Mouse (Mus musculus) urinary bladder, postnatal 10 days (tissue): ENCODE results near the gene Ifitm1.
A peak's percentile ranks its signal among the peaks of the same experiment; 100 is the strongest.

Experiments used
- DNase-seq: peaks from one replicate; pipeline ENCODE4 v3.0.0; 2022; ENCODE audit warnings: low spot score

Ifitm1 gene

DNA sequence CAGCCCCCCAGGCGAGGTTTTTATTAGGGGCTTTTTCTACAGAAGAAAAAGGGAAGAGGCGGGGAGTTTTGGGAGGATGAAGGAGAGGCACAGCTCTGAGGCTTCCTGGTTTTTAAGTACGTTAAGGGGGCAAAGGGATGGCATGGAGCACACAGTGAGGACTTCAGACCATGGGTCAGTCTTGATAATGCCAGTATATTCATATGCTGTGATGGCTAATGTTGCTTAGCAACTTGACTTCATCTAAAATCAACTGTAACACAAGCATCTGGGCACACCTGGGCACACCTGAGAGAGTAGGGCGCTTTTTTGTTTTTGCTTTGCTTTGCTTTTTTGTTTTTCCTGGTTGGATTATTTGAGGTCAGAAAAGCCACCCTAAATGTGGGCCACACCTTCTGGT, at the start of gene Ifitm1:
TSS of gene Ifitm1 (plus strand) at position 301 of the 400 bp plus-strand sequence.
- no peak for DNase-seq

GRCm38 (mm10) chr7:140919911-140920310, 47.1 kb upstream of the Ifitm1 start:
- DNase-seq, result no peak

GRCm38 (mm10) chr7:140920418-140921029, 46.5 kb upstream of the Ifitm1 start, which contains the start of gene Nlrp6:
Nlrp6 (plus strand) TSS chr7:140920902.
- DNase-seq, result no peak

DNA sequence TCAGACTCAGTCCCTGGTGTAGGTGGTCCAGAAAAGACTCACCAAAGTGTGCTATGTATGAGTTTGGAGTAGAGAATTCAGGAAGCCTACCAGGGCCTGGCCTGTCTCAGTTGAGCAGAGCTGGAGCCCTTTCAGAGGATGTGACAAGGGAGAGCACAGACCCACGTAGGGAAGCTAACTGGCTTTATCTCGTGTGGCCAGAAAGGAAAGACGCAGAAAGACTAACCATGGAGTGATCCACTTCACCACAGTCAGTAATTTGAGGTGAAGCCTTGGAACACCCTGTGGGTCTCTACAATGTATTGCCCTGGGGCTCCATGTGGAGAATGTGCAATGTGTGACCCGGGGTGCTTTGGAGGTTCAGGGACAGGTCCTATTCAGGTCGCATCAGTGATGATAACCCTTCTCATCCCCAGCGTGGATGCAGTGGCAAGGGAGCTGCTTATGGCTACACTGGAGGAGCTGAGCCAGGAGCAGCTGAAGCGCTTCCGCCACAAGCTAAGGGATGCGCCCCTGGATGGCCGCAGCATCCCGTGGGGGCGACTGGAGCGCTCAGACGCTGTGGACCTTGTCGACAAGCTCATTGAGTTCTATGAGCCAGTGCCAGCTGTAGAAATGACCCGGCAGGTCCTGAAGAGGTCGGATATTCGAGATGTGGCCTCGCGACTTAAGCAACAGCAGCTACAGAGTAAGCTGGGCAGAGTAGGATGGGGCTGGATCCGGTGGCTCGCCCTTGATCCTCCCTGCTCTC, 45.6 kb upstream of the Ifitm1 start:
- no peak for DNase-seq

GRCm38 (mm10) chr7:140922398-140923069, 44.5 kb upstream of the Ifitm1 start:
- DNase-seq, result no peak

- DNase-seq, result no peak
These were observed 43.8 kb upstream of the Ifitm1 start for GRCm38 (mm10) chr7:140923070-140923775.

DNA sequence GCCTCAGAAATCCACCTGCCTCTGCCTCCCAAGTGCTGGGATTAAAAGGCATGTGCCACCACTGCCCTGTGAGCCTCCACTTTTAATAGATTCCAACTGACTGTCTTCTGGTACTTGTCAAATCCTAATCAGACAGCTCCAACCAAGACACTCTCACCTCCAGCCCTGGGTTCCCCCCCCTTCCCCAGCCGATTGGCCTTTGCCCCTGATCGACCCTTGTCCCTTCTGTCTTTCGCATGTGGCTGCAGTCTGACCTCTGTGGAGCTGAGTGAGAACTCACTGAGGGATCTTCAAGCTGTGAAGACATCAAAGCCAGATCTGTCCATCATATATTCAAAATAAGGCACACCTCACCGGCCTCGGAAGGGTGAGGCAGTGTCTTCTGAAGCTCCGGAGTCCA, 39.8 kb upstream of the Ifitm1 start:
- DNase-seq, result no peak

- no peak for DNase-seq
These were observed 28.6 kb upstream of the Ifitm1 start for GRCm38 (mm10) chr7:140938436-140938835.

GRCm38 (mm10) chr7:140938896-140939295, 28.1 kb upstream of the Ifitm1 start:
- DNase-seq, result no peak

- DNase-seq, result no peak
These were observed 27.3 kb upstream of the Ifitm1 start for GRCm38 (mm10) chr7:140939669-140940171.

DNA sequence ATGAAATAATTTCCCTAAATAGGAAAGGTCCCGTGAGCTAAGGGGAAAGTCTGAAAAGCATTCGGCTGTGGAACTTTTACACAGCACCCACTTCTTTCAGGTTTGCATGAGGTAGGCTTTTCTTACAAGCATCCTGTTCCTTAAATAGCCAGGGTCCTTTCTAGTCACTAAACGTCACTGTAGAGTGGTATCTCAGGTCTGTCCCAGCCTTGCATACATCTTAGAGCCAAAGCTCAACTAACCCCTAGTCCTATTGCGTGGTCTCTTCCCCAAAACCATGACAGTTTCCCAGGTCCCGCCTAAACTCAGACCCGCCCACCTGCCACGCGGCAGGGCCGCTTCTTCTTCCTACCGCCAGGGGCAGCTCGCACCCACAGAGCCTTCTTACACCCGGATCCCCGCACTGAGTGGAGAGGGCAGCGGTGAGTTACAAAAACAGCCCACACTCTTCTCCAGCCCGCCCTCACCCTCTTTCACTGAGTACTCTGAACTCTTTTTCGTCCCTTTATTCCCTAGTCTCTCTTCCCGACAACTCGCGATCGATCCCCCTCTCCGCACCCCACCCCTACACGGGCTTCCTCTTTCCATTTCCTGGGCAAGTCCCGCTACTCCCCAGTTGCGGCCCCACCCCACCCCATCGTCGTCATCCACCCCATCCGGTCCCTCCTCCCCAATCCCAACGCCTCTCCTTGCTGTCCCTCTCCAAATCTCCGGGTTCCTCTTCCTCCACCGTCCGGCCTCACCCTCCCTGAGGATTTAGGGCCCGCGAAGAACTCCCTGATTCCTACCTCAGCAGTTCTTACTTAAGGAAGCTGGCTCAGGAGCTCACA, 25.6 kb upstream of the Ifitm1 start, which contains the start of gene Pgghg:
TSS of gene Pgghg (plus strand) at position 170 of the 830 bp plus-strand sequence.
- DNase-seq, result peak; percentile 62

DNA sequence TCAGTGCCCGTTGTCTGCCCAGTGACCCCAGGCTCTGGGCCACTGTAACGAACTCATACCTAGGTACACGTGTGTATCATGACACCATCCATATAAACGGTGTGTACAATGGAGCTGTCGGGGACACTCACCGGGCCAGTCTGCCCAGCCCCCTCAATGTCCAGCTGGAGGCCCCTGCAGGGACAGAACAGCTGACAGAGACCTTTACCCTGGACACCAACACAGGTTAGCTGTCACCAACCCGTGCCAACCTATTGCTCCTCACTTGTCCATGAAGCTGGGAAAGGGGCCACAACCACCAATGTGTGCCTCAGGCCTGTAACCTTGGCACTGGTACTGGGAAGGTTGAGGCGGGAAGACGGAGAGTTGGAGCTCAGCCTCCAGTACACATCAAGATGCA, 24.7 kb upstream of the Ifitm1 start:
- no peak for DNase-seq

GRCm38 (mm10) chr7:140942811-140943210, 24.2 kb upstream of the Ifitm1 start:
- no peak for DNase-seq

DNA sequence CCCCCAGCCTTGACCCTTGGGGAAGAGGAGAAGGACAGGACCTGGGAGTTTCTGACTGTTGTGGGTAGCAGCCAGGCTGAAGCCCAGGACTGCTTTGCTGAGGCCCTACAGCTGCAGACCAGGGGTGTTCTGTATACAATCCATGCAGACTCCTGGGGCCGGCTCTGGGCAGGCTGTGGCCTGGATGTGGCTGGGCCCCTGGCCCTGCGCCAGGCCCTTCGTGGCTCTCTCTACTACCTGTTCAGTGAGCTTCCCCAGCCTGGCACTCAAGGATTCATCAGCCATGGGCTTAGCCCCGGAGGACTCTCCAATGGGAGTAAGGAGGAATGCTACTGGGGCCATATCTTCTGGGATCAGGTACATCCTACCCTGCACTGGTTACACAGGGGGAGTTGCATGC, 23.7 kb upstream of the Ifitm1 start:
- no peak for DNase-seq

DNA sequence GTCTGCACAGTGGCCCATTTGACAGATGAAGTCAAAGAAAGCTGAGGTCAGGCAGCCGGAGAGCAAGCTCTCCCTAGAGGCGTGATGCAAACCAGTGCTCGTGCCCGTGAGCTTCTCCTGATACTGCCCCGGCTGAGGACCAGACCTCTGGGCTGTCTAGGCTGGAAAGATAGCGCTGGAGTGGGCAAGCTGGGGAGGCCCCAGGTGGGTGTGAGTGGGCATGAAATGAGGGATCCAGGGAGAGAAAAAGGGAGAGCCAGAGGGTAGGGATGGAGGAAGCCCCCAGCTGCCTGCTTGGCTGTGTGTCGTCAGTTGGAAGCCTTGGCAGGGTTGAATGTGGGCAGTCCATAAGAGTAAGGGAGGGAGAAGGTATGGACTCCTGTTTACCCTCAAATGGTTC, 22.8 kb upstream of the Ifitm1 start:
- no peak for DNase-seq

- DNase-seq, result no peak
These were observed 21.8 kb upstream of the Ifitm1 start for GRCm38 (mm10) chr7:140945247-140945646.

DNA sequence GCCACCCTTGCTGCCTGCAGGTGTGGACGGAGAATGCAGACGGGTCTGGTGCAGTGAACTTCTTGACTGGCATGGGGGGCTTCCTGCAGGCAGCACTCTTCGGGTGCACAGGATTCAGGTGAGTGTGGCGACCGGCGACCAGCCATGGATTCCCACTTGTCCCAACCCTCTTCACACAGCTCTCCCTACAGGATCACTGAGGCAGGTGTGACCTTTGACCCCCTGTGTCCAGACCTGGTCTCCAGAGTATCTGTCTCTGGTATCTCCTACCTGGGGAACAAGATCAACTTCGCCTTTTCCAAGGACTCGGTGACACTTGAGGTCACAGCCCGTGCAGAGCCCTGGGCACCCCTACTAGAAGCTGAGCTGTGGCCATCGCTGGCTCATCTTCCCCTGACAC, 20.7 kb upstream of the Ifitm1 start:
- DNase-seq, result no peak

DNA sequence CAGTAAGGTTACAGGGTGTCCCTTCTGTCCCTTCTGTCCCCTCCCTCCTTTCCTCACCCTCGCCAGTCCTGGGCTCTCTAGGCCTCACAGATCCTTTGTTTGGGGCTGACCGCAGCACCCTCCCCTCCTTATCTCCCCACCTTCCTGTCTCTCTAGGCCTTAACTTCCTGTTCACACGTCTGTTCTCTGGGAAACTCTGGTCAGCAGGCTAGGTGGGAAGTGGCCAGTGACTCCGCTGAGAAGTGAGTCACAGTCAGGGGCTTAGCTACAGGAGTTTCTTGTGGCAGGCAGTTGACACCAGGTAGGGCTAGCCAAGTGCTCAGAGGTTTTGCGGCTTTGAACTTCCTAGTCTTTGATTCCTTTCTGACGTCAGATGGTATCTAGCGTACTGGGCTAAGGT, 20.0 kb upstream of the Ifitm1 start:
- DNase-seq, result no peak

GRCm38 (mm10) chr7:140948161-140948560, 18.9 kb upstream of the Ifitm1 start:
- DNase-seq, result no peak

- no peak for DNase-seq
These were observed 17.8 kb upstream of the Ifitm1 start for GRCm38 (mm10) chr7:140949255-140949654.

DNA sequence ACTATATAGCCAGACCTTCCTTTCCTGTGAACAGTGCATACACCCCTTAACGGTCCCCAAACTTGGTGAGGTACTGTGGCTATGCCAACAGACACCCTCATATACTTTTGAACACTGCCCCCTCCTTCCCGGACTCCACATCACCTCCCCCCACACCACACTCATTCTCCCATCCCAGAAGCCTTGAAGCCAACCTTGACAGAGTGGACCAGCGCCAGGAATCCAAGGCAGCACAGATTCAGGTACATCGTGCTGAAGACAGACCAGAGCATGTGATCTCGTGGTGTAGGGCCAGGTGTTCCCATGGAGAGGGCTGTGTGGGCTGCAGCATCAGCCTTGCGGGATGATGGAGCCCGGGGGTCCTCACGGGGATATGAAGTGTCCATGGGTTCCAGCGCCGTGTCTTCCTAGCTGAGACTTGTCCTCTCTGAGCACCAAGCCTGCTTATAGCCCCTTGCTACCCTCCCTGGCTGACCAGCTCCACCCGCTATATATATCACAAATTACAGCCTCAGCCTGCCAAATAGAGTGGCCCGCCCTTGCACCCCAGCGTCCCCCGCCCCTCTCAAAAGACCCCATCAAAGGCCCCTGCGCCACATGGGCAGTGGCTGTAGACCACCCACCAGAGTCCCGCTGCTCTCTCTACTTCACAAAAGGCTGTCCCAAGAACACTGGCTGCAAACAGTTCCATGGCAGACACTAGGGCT, 17.0 kb upstream of the Ifitm1 start, which contains the start of gene Ifitm5:
TSS of gene Ifitm5 (minus strand) at position 468 of the 707 bp plus-strand sequence.
- DNase-seq, result no peak
